Mouse (Mus musculus): ENCODE data around the gene Gm6169. TPM values are rescaled to one million over a fixed set of nuclear protein-coding genes. Genes with fewer than 3 reads are reported as not detected.

Gm6169 gene
- polyA plus RNA-seq, 1 experiment from 2014 or later = 3.5 TPM

DNA sequence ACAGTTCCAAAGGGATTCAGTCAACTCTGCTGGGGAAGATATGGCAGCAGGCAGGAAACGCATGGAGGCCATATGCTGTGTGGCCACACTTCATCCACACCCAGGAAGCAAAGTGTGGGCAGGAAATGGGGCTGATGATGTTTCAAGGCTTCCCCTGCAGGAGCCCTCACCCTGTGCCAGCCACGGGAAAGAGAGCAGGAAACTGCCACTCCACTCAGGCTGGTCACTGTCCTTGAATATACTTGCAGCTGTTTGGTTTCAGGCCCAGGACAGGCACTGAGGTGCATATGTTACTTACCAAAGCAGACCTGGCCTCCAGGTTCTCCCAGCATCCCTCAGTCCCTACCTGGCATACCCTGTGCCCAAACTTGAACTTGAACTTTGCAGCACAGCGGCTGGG lies 34.6 kb downstream of the Gm6169 start:
- WGBS = 44% methylated on average over 3 of the region's 3 CpGs
- H3K9ac ChIP-seq (ENCODE audit: low read depth, low read length) = no peak overlapping the region
- H3K27ac ChIP-seq (ENCODE audit: low read depth, low read length) = no peak overlapping the region
- TF ChIP-seq CTCF (IDR thresholded peaks at IDR 0.05; ENCODE audit: low read depth) = no peak
- 0 out of 2 replicates have a peak overlapping the region, but pooled peaks have one; percentile 30 for H3K4me2 ChIP-seq (replicated peaks; ENCODE audit: low read depth)
- no peak for ATAC-seq
- H3K36me3 ChIP-seq (ENCODE audit: control insufficient read depth, insufficient read depth) = no peaks in the 10 kb centered on the region
- no peaks in the 10 kb centered on the region for H3K4me1 ChIP-seq (replicated peaks; ENCODE audit: control insufficient read depth, insufficient read depth, low read length)
- H3K27me3 ChIP-seq (replicated peaks; ENCODE audit: control insufficient read depth, insufficient read depth, low read length) = no peaks in the 10 kb centered on the region
- H3K9me3 ChIP-seq (ENCODE audit: control insufficient read depth) = no peaks in the 10 kb centered on the region
- no peak overlapping the region for H3K4me3 ChIP-seq (ENCODE audit: low read depth, low read length)

GRCm38 (mm10) chr13:97063431-97063830 lies 35.6 kb downstream of the Gm6169 start:
- TF ChIP-seq CTCF (IDR thresholded peaks at IDR 0.05; ENCODE audit: low read depth) = no peak
- Histone ChIP-seq H3K4me3 (ENCODE audit: low read depth, low read length) (no peak overlapping the region), H3K4me2 (replicated peaks; ENCODE audit: low read depth) (no peak overlapping the region), H3K36me3 (ENCODE audit: control insufficient read depth, insufficient read depth) (no peaks in the 10 kb centered on the region), H3K27ac (ENCODE audit: low read depth, low read length) (no peak overlapping the region), H3K4me1 (replicated peaks; ENCODE audit: control insufficient read depth, insufficient read depth, low read length) (no peaks in the 10 kb centered on the region), H3K27me3 (replicated peaks; ENCODE audit: control insufficient read depth, insufficient read depth, low read length) (no peaks in the 10 kb centered on the region), H3K9ac (ENCODE audit: low read depth, low read length) (no peak overlapping the region), H3K9me3 (ENCODE audit: control insufficient read depth) (no peaks in the 10 kb centered on the region)
- WGBS = 85% methylated on average over 2 of the region's 2 CpGs
- ATAC-seq = no peak

DNA sequence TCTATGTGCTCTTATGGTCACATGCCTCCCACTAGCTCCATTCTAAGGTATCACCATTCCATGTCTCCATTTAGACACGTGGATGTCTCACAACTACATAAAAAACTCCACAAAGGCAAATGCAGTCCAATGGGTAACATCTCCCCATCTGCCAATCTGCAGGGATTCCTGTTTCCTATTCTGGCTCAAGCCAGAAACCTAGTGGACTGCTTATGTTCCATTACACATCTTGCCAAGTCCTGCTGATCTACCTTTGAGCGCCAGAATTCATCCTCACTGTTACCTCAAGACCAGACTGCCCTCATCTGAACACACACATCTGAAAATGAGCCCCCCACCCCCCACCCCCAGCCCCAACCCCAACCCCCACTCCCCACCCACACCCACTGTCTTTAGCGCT lies 36.9 kb downstream of the Gm6169 start:
- TF ChIP-seq CTCF (IDR thresholded peaks at IDR 0.05; ENCODE audit: low read depth) = no peak
- H3K9me3 ChIP-seq (ENCODE audit: control insufficient read depth) = no peaks in the 10 kb centered on the region
- H3K9ac ChIP-seq (ENCODE audit: low read depth, low read length) = no peak overlapping the region
- no peaks in the 10 kb centered on the region for H3K4me1 ChIP-seq (replicated peaks; ENCODE audit: control insufficient read depth, insufficient read depth, low read length)
- H3K36me3 ChIP-seq (ENCODE audit: control insufficient read depth, insufficient read depth) = no peaks in the 10 kb centered on the region
- H3K4me2 ChIP-seq (replicated peaks; ENCODE audit: low read depth) = no peak overlapping the region
- no peaks in the 10 kb centered on the region for H3K27me3 ChIP-seq (replicated peaks; ENCODE audit: control insufficient read depth, insufficient read depth, low read length)
- ATAC-seq = no peak
- no peak overlapping the region for H3K4me3 ChIP-seq (ENCODE audit: low read depth, low read length)
- WGBS = 95% methylated on average over 3 of the region's 3 CpGs
- H3K27ac ChIP-seq (ENCODE audit: low read depth, low read length) = no peak overlapping the region

- Histone ChIP-seq H3K36me3 (ENCODE audit: control insufficient read depth, insufficient read depth) (no peaks in the 10 kb centered on the region), H3K4me3 (ENCODE audit: low read depth, low read length) (no peak overlapping the region), H3K4me2 (replicated peaks; ENCODE audit: low read depth) (no peak overlapping the region), H3K9me3 (ENCODE audit: control insufficient read depth) (no peaks in the 10 kb centered on the region), H3K27me3 (replicated peaks; ENCODE audit: control insufficient read depth, insufficient read depth, low read length) (no peaks in the 10 kb centered on the region), H3K9ac (ENCODE audit: low read depth, low read length) (no peak overlapping the region), H3K27ac (ENCODE audit: low read depth, low read length) (no peak overlapping the region), H3K4me1 (replicated peaks; ENCODE audit: control insufficient read depth, insufficient read depth, low read length) (no peaks in the 10 kb centered on the region)
- no peak for TF ChIP-seq CTCF (IDR thresholded peaks at IDR 0.05; ENCODE audit: low read depth)
- ATAC-seq = no peak
- 67% methylated on average over 4 of the region's 8 CpGs for WGBS
Observed at GRCm38 (mm10) chr13:97060331-97060730, 38.7 kb downstream of the Gm6169 start.

DNA sequence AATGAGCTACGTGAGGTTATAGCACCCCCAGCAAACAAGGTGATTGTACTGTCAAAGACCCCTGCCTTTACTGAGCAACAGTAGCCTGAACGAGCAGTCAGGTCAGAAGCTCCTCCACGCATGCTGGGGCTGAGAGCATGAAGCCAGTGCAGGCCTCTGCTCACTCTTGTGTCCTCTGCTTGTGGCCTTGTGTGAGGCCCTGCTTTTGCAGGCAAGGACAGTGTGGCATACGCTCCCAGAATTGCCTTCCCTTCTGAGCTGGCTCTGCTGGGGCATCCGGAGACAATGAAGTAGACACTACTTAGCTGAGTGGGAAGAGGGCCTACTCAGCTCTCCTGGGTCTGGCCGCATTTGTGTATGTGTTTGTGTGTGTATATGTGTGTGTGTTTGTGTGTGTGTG lies 39.3 kb downstream of the Gm6169 start:
- H3K9me3 ChIP-seq (ENCODE audit: control insufficient read depth) = no peaks in the 10 kb centered on the region
- no peaks in the 10 kb centered on the region for H3K4me1 ChIP-seq (replicated peaks; ENCODE audit: control insufficient read depth, insufficient read depth, low read length)
- no peak overlapping the region for H3K4me2 ChIP-seq (replicated peaks; ENCODE audit: low read depth)
- TF ChIP-seq CTCF (IDR thresholded peaks at IDR 0.05; ENCODE audit: low read depth) = no peak
- no peak overlapping the region for H3K27ac ChIP-seq (ENCODE audit: low read depth, low read length)
- no peak overlapping the region for H3K9ac ChIP-seq (ENCODE audit: low read depth, low read length)
- H3K27me3 ChIP-seq (replicated peaks; ENCODE audit: control insufficient read depth, insufficient read depth, low read length) = no peaks in the 10 kb centered on the region
- H3K36me3 ChIP-seq (ENCODE audit: control insufficient read depth, insufficient read depth) = no peaks in the 10 kb centered on the region
- 89% methylated on average over 6 of the region's 6 CpGs for WGBS
- no peak for ATAC-seq
- H3K4me3 ChIP-seq (ENCODE audit: low read depth, low read length) = no peak overlapping the region

DNA sequence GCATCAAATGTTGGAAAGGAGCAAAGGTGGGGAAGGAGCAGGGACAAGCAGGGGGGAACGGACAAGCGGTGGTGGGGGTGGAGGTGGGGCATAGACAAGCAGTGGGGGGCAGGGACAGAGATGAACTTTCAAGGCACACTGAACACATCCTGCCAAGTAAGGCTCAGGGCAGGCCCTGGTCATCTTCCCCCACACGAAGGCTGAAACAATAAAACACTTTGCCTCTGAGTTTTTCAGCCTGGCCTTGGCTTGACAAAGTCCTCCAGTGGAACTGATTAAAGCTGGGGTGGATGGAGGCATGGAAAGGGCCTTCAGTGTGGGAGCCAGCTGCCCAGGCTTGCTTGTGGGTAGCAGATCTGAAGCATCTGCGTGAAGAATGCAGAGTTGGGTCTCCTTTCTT lies 41.2 kb downstream of the Gm6169 start:
- ATAC-seq = no peak
- Histone ChIP-seq H3K4me3 (ENCODE audit: low read depth, low read length) (no peak overlapping the region), H3K27ac (ENCODE audit: low read depth, low read length) (no peak overlapping the region), H3K9ac (ENCODE audit: low read depth, low read length) (no peak overlapping the region), H3K4me1 (replicated peaks; ENCODE audit: control insufficient read depth, insufficient read depth, low read length) (no peaks in the 10 kb centered on the region), H3K36me3 (ENCODE audit: control insufficient read depth, insufficient read depth) (no peaks in the 10 kb centered on the region), H3K4me2 (replicated peaks; ENCODE audit: low read depth) (no peak overlapping the region), H3K27me3 (replicated peaks; ENCODE audit: control insufficient read depth, insufficient read depth, low read length) (no peaks in the 10 kb centered on the region), H3K9me3 (ENCODE audit: control insufficient read depth) (no peaks in the 10 kb centered on the region)
- WGBS = 53% methylated on average over 4 of the region's 4 CpGs
- TF ChIP-seq CTCF (IDR thresholded peaks at IDR 0.05; ENCODE audit: low read depth) = no peak

- Histone ChIP-seq H3K4me3 (ENCODE audit: low read depth, low read length) (no peak overlapping the region), H3K9ac (ENCODE audit: low read depth, low read length) (no peak overlapping the region), H3K4me1 (replicated peaks; ENCODE audit: control insufficient read depth, insufficient read depth, low read length) (no peaks in the 10 kb centered on the region), H3K36me3 (ENCODE audit: control insufficient read depth, insufficient read depth) (no peaks in the 10 kb centered on the region), H3K9me3 (ENCODE audit: control insufficient read depth) (no peaks in the 10 kb centered on the region), H3K4me2 (replicated peaks; ENCODE audit: low read depth) (no peak overlapping the region), H3K27me3 (replicated peaks; ENCODE audit: control insufficient read depth, insufficient read depth, low read length) (no peaks in the 10 kb centered on the region), H3K27ac (ENCODE audit: low read depth, low read length) (no peak overlapping the region)
- no peak for TF ChIP-seq CTCF (IDR thresholded peaks at IDR 0.05; ENCODE audit: low read depth)
- 72% methylated on average over 8 of the region's 8 CpGs for WGBS
- ATAC-seq = no peak
Observed at GRCm38 (mm10) chr13:97053844-97054243, 45.2 kb downstream of the Gm6169 start.

Measured in intestine, postnatal 0 days (tissue).